Mouse (Mus musculus) ES-E14 (cell line): ENCODE measurements around the gene Ric8b. TPM values are rescaled to one million over a fixed set of nuclear protein-coding genes. Genes with fewer than 3 reads are reported as not detected.
A peak's percentile ranks its signal among the peaks of the same experiment; 100 is the strongest.

ENCODE experiments used
- DNase-seq: peaks from one replicate; pipeline ENCODE4 v3.0.0-alpha.2; 2013; ENCODE audit warnings: low read depth, low spot score
- H3K27ac ChIP-seq: 2 replicates; pipeline ENCODE4 v1.5.1; 2012; ENCODE audit warnings: low read depth, mild to moderate bottlenecking, low read length, moderate library complexity, mixed read lengths; ENCODE audit not compliant: poor library complexity, insufficient read depth, severe bottlenecking
- H3K36me3 ChIP-seq: 2 replicates; pipeline ENCODE4 v1.6.1; 2012; ENCODE audit warnings: mild to moderate bottlenecking, low read length, moderate library complexity, mixed read lengths; ENCODE audit not compliant: control insufficient read depth, poor library complexity, insufficient read depth, severe bottlenecking
- H3K4me1 ChIP-seq, 2 experiments: fragments of 150-350 bp in 1 of 2; sonication (generic) in 1 of 2; 2 replicates each; pipeline ENCODE4 v1.6.1; 2012; ENCODE audit warnings: low read length in 2 of 2, mild to moderate bottlenecking in 1 of 2, mixed read lengths in 1 of 2; ENCODE audit not compliant: control insufficient read depth in 2 of 2, insufficient read depth in 2 of 2, poor library complexity in 1 of 2
- H3K4me3 ChIP-seq, 2 experiments: fragments of 150-350 bp in 1 of 2; sonication (generic) in 1 of 2; 2 replicates each; pipeline ENCODE4 v1.5.1; 2012; ENCODE audit warnings: low read length in 2 of 2, low read depth in 1 of 2, mild to moderate bottlenecking in 1 of 2, mixed read lengths in 1 of 2; ENCODE audit not compliant: insufficient read depth in 1 of 2, poor library complexity in 1 of 2, severe bottlenecking in 1 of 2
- H3K9ac ChIP-seq: 2 replicates; pipeline ENCODE4 v1.6.1; 2012; ENCODE audit warnings: low read depth, mild to moderate bottlenecking, low read length, mixed read lengths; ENCODE audit not compliant: poor library complexity, insufficient read depth, severe bottlenecking
- H3K9me3 ChIP-seq: fragments of 150-350 bp; sonication (generic); 2 replicates; pipeline ENCODE4 v1.6.1; 2012; ENCODE audit warnings: low read depth, mild to moderate bottlenecking, low read length; ENCODE audit not compliant: control insufficient read depth, insufficient read depth
- CHD2 ChIP-seq: IDR thresholded peaks from 2 replicates; pipeline ENCODE4 v1.6.1; 2014; ENCODE audit warnings: mild to moderate bottlenecking, low read depth, low read length, inconsistent platforms
- HCFC1 ChIP-seq: IDR thresholded peaks from 2 replicates; pipeline ENCODE4 v1.6.1; 2012; ENCODE audit warnings: low read length, inconsistent platforms, borderline replicate concordance; ENCODE audit not compliant: insufficient read depth
- MAFK ChIP-seq: IDR thresholded peaks from 2 replicates; pipeline ENCODE4 v1.6.1; 2014; ENCODE audit warnings: mild to moderate bottlenecking, low read depth, low read length, inconsistent platforms; ENCODE audit not compliant: insufficient read depth
- ZC3H11A ChIP-seq: IDR thresholded peaks from 2 replicates; pipeline ENCODE4 v1.6.1; 2012; ENCODE audit warnings: low read depth, mild to moderate bottlenecking, inconsistent platforms, low read length, borderline replicate concordance
- ZNF384 ChIP-seq: IDR thresholded peaks from 2 replicates; pipeline ENCODE4 v1.6.1; 2012; ENCODE audit warnings: low read depth, low read length, inconsistent platforms
- in situ Hi-C, 2 experiments: fragments of 600-800 bp; cut with MboI; formaldehyde crosslinking; loops; one replicate each; pipeline ENCODE4 v1.15.1; 2025; ENCODE audit warnings: low sequenced_read_pairs in 2 of 2, inconsistent platforms in 1 of 2; ENCODE audit not compliant: unreplicated experiment in 2 of 2
- total RNA-seq: library from RNA; depleted of rRNA; stranded (reverse); fragments of 300-350 nt; gene quantifications from 2 replicates; pipeline ENCODE4 v1.2.3, GENCODE M21; 2012

Gene Ric8b
- total RNA-seq, 1 experiment: 17.2 TPM

DNA sequence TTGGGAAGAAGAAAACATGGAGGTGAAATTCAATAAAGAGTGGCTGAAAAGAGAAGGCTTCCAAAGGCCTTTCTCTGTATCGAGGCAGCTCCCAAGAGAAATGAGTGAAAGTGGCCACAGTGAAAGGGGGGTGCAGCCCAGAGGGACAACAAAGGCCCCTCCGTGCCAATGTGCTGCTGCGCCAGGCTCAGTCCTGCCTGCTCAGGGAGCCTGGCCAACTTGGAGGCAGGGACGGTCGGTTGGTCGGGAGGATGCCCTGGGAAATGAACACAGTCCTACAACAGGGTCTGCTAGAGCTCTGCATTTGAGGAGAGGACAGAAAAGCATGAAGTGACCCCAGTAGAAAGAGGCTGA, 105.9 kb downstream of the Ric8b start:
- DNase-seq: no peak
- H3K4me3 ChIP-seq: no peak overlapping the region
- no peaks in the 10 kb centered on the region for H3K9me3 ChIP-seq
- TF ChIP-seq MAFK (no peak), ZNF384 (no peak), CHD2 (no peak), HCFC1 (no peak), ZC3H11A (no peak)
- no peak overlapping the region for H3K9ac ChIP-seq
- no peak overlapping the region for H3K27ac ChIP-seq
- H3K36me3 ChIP-seq: peaks cover 5% of the 10 kb centered on the region; the same call in 1 of the 2 replicates
- in situ Hi-C loops: no loop called here
- no peaks in the 10 kb centered on the region for H3K4me1 ChIP-seq

DNA sequence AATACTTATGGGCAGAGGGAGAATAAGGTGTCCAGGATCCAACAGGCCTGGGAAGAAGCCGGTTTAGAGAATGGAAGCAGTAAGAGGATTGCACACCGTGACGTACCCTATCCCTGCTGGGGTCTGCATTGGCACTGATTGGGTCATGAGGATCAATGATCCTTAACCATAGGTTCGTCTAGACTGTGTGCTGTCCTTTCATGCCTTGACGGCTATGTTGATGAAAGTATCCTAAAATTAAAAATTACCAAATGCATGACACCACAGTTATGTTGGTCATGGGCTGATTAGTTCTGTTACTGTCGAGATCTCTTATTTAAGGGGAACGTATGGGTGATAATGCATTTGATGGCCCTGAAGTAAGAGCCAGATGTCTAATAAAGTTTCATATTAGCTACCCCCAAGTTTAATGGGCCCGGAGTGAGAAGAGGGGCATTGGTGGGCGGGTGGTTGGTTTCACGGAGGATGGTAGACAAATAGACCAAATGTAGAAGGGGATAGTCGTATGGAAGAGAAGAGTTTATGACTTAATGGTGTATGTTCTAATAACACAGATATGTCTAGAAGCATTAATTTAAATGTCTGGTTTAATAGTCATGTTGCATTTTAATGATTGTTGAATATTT, 108.5 kb downstream of the Ric8b start:
- in situ Hi-C loops: no loop called here
- no peak overlapping the region for H3K9ac ChIP-seq
- no peak for DNase-seq
- no peaks in the 10 kb centered on the region for H3K4me1 ChIP-seq
- TF ChIP-seq MAFK (no peak), ZC3H11A (no peak), HCFC1 (no peak), ZNF384 (no peak), CHD2 (no peak)
- H3K9me3 ChIP-seq: no peaks in the 10 kb centered on the region
- no peak overlapping the region for H3K27ac ChIP-seq
- no peaks in the 10 kb centered on the region for H3K36me3 ChIP-seq
- no peak overlapping the region for H3K4me3 ChIP-seq

DNA sequence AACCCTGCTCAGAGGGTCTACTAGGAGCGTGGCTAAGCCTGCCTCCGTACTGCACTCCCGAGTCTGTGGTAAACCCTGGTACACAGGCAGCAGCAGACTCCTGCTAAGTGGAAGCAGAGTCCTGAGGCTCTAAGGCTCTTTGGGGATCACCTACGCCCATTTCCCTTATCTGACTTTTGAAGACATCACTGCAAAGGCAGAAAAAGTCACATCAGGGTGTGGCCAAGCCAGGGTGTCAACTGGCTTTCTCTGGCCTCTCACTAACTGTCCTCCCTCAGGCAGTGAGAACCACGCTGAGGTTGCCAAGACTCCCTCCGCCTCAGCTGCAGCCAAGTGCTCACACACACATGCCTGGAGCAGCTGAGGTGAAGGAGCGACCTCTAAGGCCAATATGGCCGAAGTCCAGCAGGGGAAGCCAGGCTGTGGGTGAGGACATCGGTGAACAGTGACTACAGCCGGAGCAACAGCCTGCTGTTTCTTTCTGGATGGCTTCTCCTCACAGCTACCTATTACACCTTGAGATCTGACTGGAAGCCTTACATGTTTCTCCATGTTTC, 110.3 kb downstream of the Ric8b start:
- no peak for DNase-seq
- Histone ChIP-seq H3K9me3 (no peaks in the 10 kb centered on the region), H3K4me1 (no peaks in the 10 kb centered on the region), H3K36me3 (no peaks in the 10 kb centered on the region), H3K9ac (no peak overlapping the region), H3K4me3 (no peak overlapping the region), H3K27ac (no peak overlapping the region)
- in situ Hi-C loops: no loop called here
- TF ChIP-seq MAFK: no peak
- no peak for TF ChIP-seq ZNF384
- TF ChIP-seq HCFC1: no peak
- TF ChIP-seq CHD2: no peak
- no peak for TF ChIP-seq ZC3H11A

DNA sequence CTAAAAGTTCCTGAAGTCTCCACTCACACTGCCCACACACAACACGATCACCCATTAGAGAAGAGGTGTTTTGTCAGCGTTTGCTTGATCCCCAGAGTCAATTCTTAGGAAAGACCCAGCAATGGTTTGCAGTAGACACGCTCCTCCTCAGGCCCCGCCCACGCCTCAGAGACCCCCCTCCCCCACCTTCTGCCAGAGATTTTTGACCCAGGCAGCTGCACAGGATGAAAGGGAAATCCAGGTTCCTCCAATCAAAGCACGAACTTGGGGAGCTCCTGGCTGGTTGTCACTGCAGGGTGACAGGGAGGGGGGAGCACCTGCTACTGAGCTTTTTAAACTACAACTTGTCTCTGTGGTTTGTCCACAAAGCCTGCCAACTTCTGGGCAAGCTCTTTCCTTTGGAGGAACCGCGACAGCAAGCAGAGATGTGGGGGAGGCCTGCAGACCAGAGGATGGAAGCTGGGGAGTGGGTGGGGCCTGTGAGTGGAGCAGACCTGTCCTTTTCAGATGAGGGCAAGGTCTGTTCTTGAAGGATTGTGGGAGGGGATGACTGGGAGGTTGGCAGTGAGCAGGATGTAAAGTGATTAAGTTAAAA, 117.8 kb downstream of the Ric8b start:
- peak; percentile 41 for DNase-seq

More for the DNA sequence above, 117.8 kb downstream of the Ric8b start:
- TF ChIP-seq ZC3H11A: no peak
- TF ChIP-seq HCFC1: no peak
- TF ChIP-seq CHD2: no peak
- TF ChIP-seq ZNF384: no peak
- TF ChIP-seq MAFK: no peak
- no peak overlapping the region for H3K9ac ChIP-seq
- H3K36me3 ChIP-seq: no peaks in the 10 kb centered on the region
- H3K4me3 ChIP-seq: no peak overlapping the region
- peak overlapping the region; percentile 29; the same call in 1 of the 2 replicates for H3K27ac ChIP-seq
- in situ Hi-C loops: no loop called here
- no peaks in the 10 kb centered on the region for H3K9me3 ChIP-seq
- peaks cover 0 to 15% of the 10 kb centered on the region in 2 experiments; a peak in 3 of 4 replicates for H3K4me1 ChIP-seq
